Mouse (Mus musculus) bone marrow, adult 2 months (tissue): ENCODE measurements around the gene Arhgap9.

ENCODE experiments used
- CTCF ChIP-seq: fragments of 200-500 bp; IDR thresholded peaks from 2 replicates; pipeline ENCODE4 v1.5.1; 2011; ENCODE audit warnings: low read length, control low read depth; ENCODE audit not compliant: control insufficient read depth, insufficient read depth
- POLR2A ChIP-seq: fragments of 200-500 bp; IDR thresholded peaks from 2 replicates; pipeline ENCODE4 v1.6.1; 2011; ENCODE audit warnings: low read depth, mild to moderate bottlenecking, control low read depth, low read length, borderline replicate concordance; ENCODE audit not compliant: control insufficient read depth

- TF ChIP-seq CTCF (peak; percentile 90), POLR2A (peak; percentile 33; the same call in 1 of the 2 replicates)
These were observed 29.0 kb downstream of the Arhgap9 start for GRCm38 (mm10) chr10:127350594-127351284.
